In the genomic region with DNA sequence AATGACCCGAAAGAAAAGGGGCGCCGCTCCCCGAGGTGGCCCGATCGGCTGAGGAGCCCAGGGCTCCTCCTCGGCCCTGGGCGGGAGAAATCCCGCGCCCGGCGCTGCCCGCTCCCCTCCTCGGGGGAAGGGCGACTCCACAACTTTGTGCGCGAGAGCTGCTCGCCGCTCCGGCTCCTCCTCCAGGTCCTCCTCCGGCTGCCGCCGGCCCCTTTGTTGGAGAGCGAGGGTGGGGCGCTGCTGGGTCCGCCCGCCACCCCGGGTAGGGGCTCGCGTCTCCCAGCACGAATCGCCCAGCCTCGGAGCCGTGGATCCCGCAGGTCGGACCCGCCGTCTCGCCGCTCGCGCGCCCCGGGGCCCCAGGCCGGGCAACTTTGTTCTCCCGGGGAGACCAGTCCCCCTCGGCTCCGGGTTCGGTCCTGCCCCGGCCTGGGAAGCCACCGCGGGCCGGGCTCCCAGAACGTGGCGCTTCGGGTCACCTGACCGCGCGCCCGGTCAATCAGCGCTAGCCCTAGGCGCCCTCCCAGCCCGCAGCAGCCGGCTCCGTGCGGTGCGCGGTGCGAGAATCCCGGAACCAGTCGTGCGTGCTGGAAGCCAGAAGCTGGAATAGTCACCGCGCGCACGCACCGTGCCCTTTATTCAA, we compare ENCODE assay signal across 8 mouse cellular contexts. TPM values are rescaled to one million over a fixed set of nuclear protein-coding genes. Genes with fewer than 3 reads are reported as not detected.
A peak's percentile ranks its signal among the peaks of the same experiment; 100 is the strongest.
DNase-seq lines count a peak whose midpoint lies in the region; ATAC-seq and TF ChIP-seq lines count a peak whose summit lies in the region.

Utrn (minus strand) TSS at position 337 of the 643 bp plus-strand sequence.

- TF ChIP-seq CTCF in layer of hippocampus, adult 2 months (conservative IDR thresholded peaks at IDR 0.05) = no peak

- H3K9ac ChIP-seq in ES-E14 (ENCODE audit: insufficient read depth, low read depth, low read length, poor library complexity, severe bottlenecking) = peak within 1 kb of the TSS; percentile 91
- H3K9ac ChIP-seq in forebrain, embryonic 15.5 days (replicated peaks) = peak within 1 kb of the TSS; percentile 65

- peak; percentile 70 for DNase-seq in ES-E14 (ENCODE audit: low read depth, low spot score)
- DNase-seq in heart, postnatal 14 days = peak; percentile 89 to 90
- peak; percentile 54 to 58 for DNase-seq in layer of hippocampus, adult 2 months (ENCODE audit: low spot score in 2 of 2)
- peak; percentile 94 for DNase-seq in lung, postnatal 10 days
- DNase-seq in ovary, postnatal 14 days (ENCODE audit: low spot score) = peak; percentile 77
- peak; percentile 74 for DNase-seq in thymus, postnatal 4 days

- H3K36me3 ChIP-seq in ES-E14 (ENCODE audit: control insufficient read depth, insufficient read depth, low read length, poor library complexity, severe bottlenecking) = no peaks in the 10 kb centered on the region
- no peaks in the 10 kb centered on the region for H3K36me3 ChIP-seq in forebrain, embryonic 15.5 days

- H3K27ac ChIP-seq in ES-E14 (ENCODE audit: insufficient read depth, low read depth, low read length, poor library complexity, severe bottlenecking) = peak within 1 kb of the TSS; percentile 84
- peak within 1 kb of the TSS; percentile 67 for H3K27ac ChIP-seq in forebrain, embryonic 15.5 days (replicated peaks)
- peak within 1 kb of the TSS; percentile 84 for H3K27ac ChIP-seq in layer of hippocampus, adult 2 months

- H3K4me3 ChIP-seq in ES-E14 (ENCODE audit: insufficient read depth in 1 of 2, low read depth in 1 of 2, low read length in 2 of 2, poor library complexity in 1 of 2, severe bottlenecking in 1 of 2) = peak within 1 kb of the TSS; percentile 88 to 95
- peak within 1 kb of the TSS; percentile 60 for H3K4me3 ChIP-seq in forebrain, embryonic 15.5 days
- peak within 1 kb of the TSS; percentile 68 for H3K4me3 ChIP-seq in layer of hippocampus, adult 2 months

- peak; percentile 75 for ATAC-seq in cerebellum, adult (ENCODE audit: insufficient number of reproducible peaks, low FRiP score, low TSS enrichment)
- ATAC-seq in forebrain, embryonic 15.5 days (replicated peaks) = peak; percentile 92

- intact Hi-C loops in heart, postnatal 14 days (cut with DNase I) = loop anchor here (2.0 to 5.0 kb wide), 4 partner anchors 54 to 177 kb away; no protein-coding TSS in a partner anchor

- peak within 1 kb of the TSS; percentile 83 for H3K4me2 ChIP-seq in forebrain, embryonic 15.5 days (replicated peaks)

- no peaks in the 10 kb centered on the region for H3K27me3 ChIP-seq in forebrain, embryonic 15.5 days

- in situ Hi-C loops in ES-E14 (cut with MboI; ENCODE audit: low sequenced_read_pairs in 2 of 2, unreplicated experiment in 2 of 2) = no loop called here

- under 1% methylated on average over 77 of the region's 77 CpGs for WGBS in forebrain, embryonic 15.5 days

- peaks cover 0 to 8% of the 10 kb centered on the region in 2 experiments; a peak in 1 of 4 replicates for H3K4me1 ChIP-seq in ES-E14 (ENCODE audit: control insufficient read depth in 2 of 2, insufficient read depth in 2 of 2, low read length in 2 of 2, poor library complexity in 1 of 2)
- H3K4me1 ChIP-seq in forebrain, embryonic 15.5 days = peaks cover 21% of the 10 kb centered on the region

- no peaks in the 10 kb centered on the region for H3K9me3 ChIP-seq in ES-E14 (ENCODE audit: control insufficient read depth, insufficient read depth, low read depth, low read length)
- no peaks in the 10 kb centered on the region for H3K9me3 ChIP-seq in forebrain, embryonic 15.5 days

TF ChIP-seq in ES-E14, 5 proteins besides CTCF, POLR2A, EP300 and RAD21:
- no peak for TF ChIP-seq MAFK (IDR thresholded peaks at IDR 0.05; ENCODE audit: insufficient read depth, low read depth, low read length)
- TF ChIP-seq HCFC1 (IDR thresholded peaks at IDR 0.05; ENCODE audit: borderline replicate concordance, insufficient read depth, low read length) = 0 out of 2 replicates have a peak, but pooled peaks have one; percentile 8

RNA-seq across cellular contexts. Expression of gene Utrn, which starts in this region (rescaled TPM):
- 66.9 and 91.8 TPM in 2 replicates for total RNA-seq in ES-E14 (2012; rRNA removed)
- polyA plus RNA-seq in forebrain, embryonic 15.5 days (2015; fragmentation: Nextera tagmentation; extraction: Ambion mirVana) = 17.8 and 18.4 TPM in 2 replicates
- 10 to 100 TPM; 69.6 to 72.4 TPM for total RNA-seq in heart, postnatal 14 days (2021)
- 10 to 100 TPM; 33.7 to 39.8 TPM for total RNA-seq in layer of hippocampus, adult 2 months (2021)

Comparison
In these comparisons a context has a peak if more than half of its experiments do, and no peak if none do; other contexts are left out.
1. Peak in every context shown above with its lines: DNase-seq, ATAC-seq, H3K4me3 ChIP-seq and H3K27ac ChIP-seq.